In genomic region chr2:45590980-45591379, GRCm38 (mm10) we compare ENCODE assay signal across 17 mouse cellular contexts.
"Had no signal": no experiment of that assay in that cellular context is flagged by ENCODE, and none has a peak within 500 bp of the region (broad histone marks: within the 10 kb centered on the region; RNA-seq: fewer than 3 reads in every experiment).

No protein-coding gene starts in this region.

- H3K4me1 ChIP-seq: midbrain, embryonic 13.5 days; midbrain, embryonic 15.5 days; stomach, embryonic 15.5 days had no signal

- H3K9ac ChIP-seq: lung, embryonic 14.5 days; midbrain, embryonic 13.5 days; midbrain, embryonic 15.5 days; neural tube, embryonic 13.5 days; neural tube, embryonic 15.5 days; stomach, embryonic 15.5 days had no signal

- H3K4me3 ChIP-seq: megakaryocyte, embryonic 14.5 days; midbrain, embryonic 13.5 days; midbrain, embryonic 15.5 days; neural tube, embryonic 13.5 days; neural tube, embryonic 15.5 days; stomach, embryonic 15.5 days had no signal

- H3K27me3 ChIP-seq: megakaryocyte, embryonic 14.5 days; midbrain, embryonic 13.5 days; midbrain, embryonic 15.5 days; neural tube, embryonic 13.5 days; neural tube, embryonic 15.5 days; stomach, embryonic 15.5 days had no signal

- H3K36me3 ChIP-seq: midbrain, embryonic 13.5 days; midbrain, embryonic 15.5 days; neural tube, embryonic 13.5 days; neural tube, embryonic 15.5 days; stomach, embryonic 15.5 days had no signal

- H3K9me3 ChIP-seq: megakaryocyte, embryonic 14.5 days; midbrain, embryonic 13.5 days; midbrain, embryonic 15.5 days; neural tube, embryonic 13.5 days; neural tube, embryonic 15.5 days; stomach, embryonic 15.5 days had no signal

- H3K27ac ChIP-seq: macrophage; midbrain, embryonic 13.5 days; midbrain, embryonic 15.5 days; neural tube, embryonic 13.5 days; neural tube, embryonic 15.5 days; stomach, embryonic 15.5 days; stomach, postnatal 0 days had no signal

- H3K4me2 ChIP-seq: lung, embryonic 14.5 days; midbrain, embryonic 11.5 days; midbrain, embryonic 13.5 days; midbrain, embryonic 15.5 days; neural tube, embryonic 13.5 days; neural tube, embryonic 15.5 days; stomach, embryonic 15.5 days had no signal

- ATAC-seq: midbrain, embryonic 13.5 days; midbrain, embryonic 15.5 days had no signal

- DNase-seq: lung, adult 18-20 months; lung, embryonic 14.5 days; lung, postnatal 10 days; lung, postnatal 36 days; retina, postnatal 1 day; right cerebral cortex, adult 18-20 months; thymus, postnatal 14 days; thymus, postnatal 36 days had no signal
